Mouse (Mus musculus): ENCODE measurements around the gene Rnf144a.

DNA sequence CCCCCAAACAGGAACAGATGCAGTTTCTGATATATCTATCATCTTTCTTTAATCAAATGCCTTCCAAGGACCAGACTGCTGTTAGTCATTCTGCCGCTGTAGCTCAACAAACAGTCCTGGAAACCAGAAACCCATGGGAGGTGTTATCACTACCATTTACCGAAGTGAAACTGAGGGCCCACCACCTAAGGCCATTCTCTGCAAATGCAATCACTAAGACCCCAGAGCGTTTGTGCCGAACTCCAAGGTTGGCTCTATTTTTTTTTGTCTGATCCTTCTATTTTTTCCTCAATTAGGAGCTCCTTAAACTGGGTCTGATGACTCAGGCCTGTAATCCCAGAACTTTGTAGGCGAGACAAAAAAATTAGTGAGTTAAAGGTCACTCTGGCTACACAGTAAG, 85.3 kb downstream of the Rnf144a start:
- no peak for TF ChIP-seq CTCF (IDR thresholded peaks at IDR 0.05; ENCODE audit: low read depth, low read length)
- TF ChIP-seq EP300 (IDR thresholded peaks at IDR 0.05; ENCODE audit: insufficient read depth, low read depth, low read length), result no peak
